Mouse (Mus musculus) megakaryocyte progenitor cell, adult 5-6 weeks (primary cell): ENCODE measurements at regions not wholly inside any gene's neighbourhood (a gene's known extent, or its start where the extent isn't known, plus 50 kb on each side); places are given as distances from the start of the nearest gene placed in this dataset.

Experiments
- ATAC-seq: replicated peaks from 2 replicates; pipeline ENCODE4 v1.8.0; 2016; ENCODE audit warnings: mild to moderate bottlenecking, moderate TSS enrichment, inconsistent platforms; ENCODE audit not compliant: poor library complexity

GRCm38 (mm10) chr15:64519207-64519628, 298.3 kb upstream of the Gm21798 start:
- peak; percentile 39 for ATAC-seq

- no peak for ATAC-seq
Measured at GRCm38 (mm10) chr15:64520568-64520967, 296.9 kb upstream of the Gm21798 start.

- no peak for ATAC-seq
Measured at GRCm38 (mm10) chr15:64532260-64533120, 285.0 kb upstream of the Gm21798 start.

GRCm38 (mm10) chr15:64533169-64533795, 284.2 kb upstream of the Gm21798 start:
- no peak for ATAC-seq

- no peak for ATAC-seq
Measured at GRCm38 (mm10) chr15:64534166-64534565, 283.3 kb upstream of the Gm21798 start.

- ATAC-seq: no peak
Measured at GRCm38 (mm10) chr15:64535160-64535559, 282.3 kb upstream of the Gm21798 start.

- ATAC-seq: no peak
Measured at GRCm38 (mm10) chr15:64541395-64541794, 276.1 kb upstream of the Gm21798 start.

- ATAC-seq: no peak
Measured at GRCm38 (mm10) chr15:64542250-64542901, 275.1 kb upstream of the Gm21798 start.

GRCm38 (mm10) chr15:64542908-64543307, 274.6 kb upstream of the Gm21798 start:
- ATAC-seq: no peak

GRCm38 (mm10) chr15:64546035-64546434, 271.5 kb upstream of the Gm21798 start:
- no peak for ATAC-seq

- no peak for ATAC-seq
Measured at GRCm38 (mm10) chr15:64557540-64557939, 260.0 kb upstream of the Gm21798 start.

GRCm38 (mm10) chr15:64558220-64558619, 259.3 kb upstream of the Gm21798 start:
- no peak for ATAC-seq

- no peak for ATAC-seq
Measured at GRCm38 (mm10) chr15:64562431-64563111, 254.9 kb upstream of the Gm21798 start.

GRCm38 (mm10) chr15:64564703-64565102, 252.8 kb upstream of the Gm21798 start:
- no peak for ATAC-seq

- no peak for ATAC-seq
Measured at GRCm38 (mm10) chr15:64576891-64577535, 240.5 kb upstream of the Gm21798 start.

- no peak for ATAC-seq
Measured at GRCm38 (mm10) chr15:64578991-64579390, 238.5 kb upstream of the Gm21798 start.

- no peak for ATAC-seq
Measured at GRCm38 (mm10) chr15:64580481-64580880, 237.0 kb upstream of the Gm21798 start.

- ATAC-seq: no peak
Measured at GRCm38 (mm10) chr15:64581046-64581445, 236.4 kb upstream of the Gm21798 start.

- ATAC-seq: no peak
Measured at GRCm38 (mm10) chr15:64584129-64584528, 233.4 kb upstream of the Gm21798 start.

GRCm38 (mm10) chr15:64586776-64587175, 230.7 kb upstream of the Gm21798 start:
- ATAC-seq: no peak
